Mouse (Mus musculus) C2C12 (cell line): ENCODE results near the gene Myf6.

Source experiments
- CTCF ChIP-seq: IDR thresholded peaks from one replicate; pipeline ENCODE4 v1.5.1; 2011; ENCODE audit not compliant: control insufficient read depth, insufficient read depth, insufficient read length
- MAX ChIP-seq: IDR thresholded peaks from one replicate; pipeline ENCODE4 v1.6.1; 2011; ENCODE audit warnings: mild to moderate bottlenecking, control low read depth
- USF1 ChIP-seq: IDR thresholded peaks from one replicate; pipeline ENCODE4 v1.6.1; 2011; ENCODE audit warnings: low read depth, mild to moderate bottlenecking, control low read depth, moderate library complexity

GRCm38 (mm10) chr10:107503430-107503829 lies 8.9 kb upstream of the Myf6 start:
- no peak for TF ChIP-seq CTCF
- no peak for TF ChIP-seq MAX
- TF ChIP-seq USF1 = no peak
